Mouse (Mus musculus) spleen, adult 2 months (tissue): ENCODE measurements around the gene Cacnb3. TPM values are rescaled to one million over a fixed set of nuclear protein-coding genes. Genes with fewer than 3 reads are reported as not detected.
"Not testable (repeated sequence)": the region's sequence is repeated elsewhere in the genome, so short reads cannot be mapped to it uniquely, and the experiment has no call there.

Experiments
- DNase-seq, 2 experiments: peaks; one replicate each; pipeline versions ENCODE4 v3.0.0 to v3.0.0-alpha.2; 2012 to 2021; ENCODE audit warnings: low spot score in 2 of 2, low read depth in 1 of 2
- H3K27ac ChIP-seq: fragments of 200-500 bp; 2 replicates; pipeline ENCODE4 v1.5.1; 2012; ENCODE audit warnings: low read length, inconsistent platforms; ENCODE audit not compliant: insufficient read depth
- H3K27me3 ChIP-seq: fragments of 200-500 bp; 2 replicates; pipeline ENCODE4 v1.6.1; 2012; ENCODE audit warnings: mild to moderate bottlenecking, moderate library complexity, low read length, inconsistent platforms; ENCODE audit not compliant: control insufficient read depth, insufficient read depth
- H3K36me3 ChIP-seq: fragments of 200-500 bp; 2 replicates; pipeline ENCODE4 v1.6.1; 2012; ENCODE audit warnings: mild to moderate bottlenecking, low read length, inconsistent platforms; ENCODE audit not compliant: control insufficient read depth, insufficient read depth
- H3K4me1 ChIP-seq: fragments of 200-500 bp; 2 replicates; pipeline ENCODE4 v1.6.1; 2011; ENCODE audit warnings: inconsistent platforms; ENCODE audit not compliant: control insufficient read depth, insufficient read depth, insufficient read length
- H3K4me3 ChIP-seq: fragments of 200-500 bp; 2 replicates; pipeline ENCODE4 v1.5.1; 2011; ENCODE audit warnings: mild to moderate bottlenecking, inconsistent platforms; ENCODE audit not compliant: insufficient read depth, insufficient read length; ENCODE audit errors: extremely low read depth
- CTCF ChIP-seq: fragments of 200-500 bp; IDR thresholded peaks from 2 replicates; pipeline ENCODE4 v1.5.1; 2011; ENCODE audit warnings: mild to moderate bottlenecking, inconsistent platforms; ENCODE audit not compliant: insufficient read depth, insufficient read length, insufficient replicate concordance; ENCODE audit errors: extremely low read depth
- POLR2A ChIP-seq: fragments of 200-500 bp; IDR thresholded peaks from 2 replicates; pipeline ENCODE4 v1.6.1; 2011; ENCODE audit warnings: low read depth, low read length, inconsistent platforms
- WGBS: fragments of 180-500 bp; shearing (Covaris S2); methylation state at CpG from one replicate; pipeline ENCODE4 v1.1.7; 2018; 5-methylcytosine and 5-hydroxymethylcytosine counted together
- polyA plus RNA-seq: library from polyadenylated mRNA; depleted of rRNA; stranded (reverse); fragments of >200 nt; gene quantifications from 2 replicates; pipeline ENCODE4 v1.2.3, GENCODE M21; 2012; rRNA removed

Cacnb3 gene
- polyA plus RNA-seq = 22.4 and 31.0 TPM in 2 replicates

DNA sequence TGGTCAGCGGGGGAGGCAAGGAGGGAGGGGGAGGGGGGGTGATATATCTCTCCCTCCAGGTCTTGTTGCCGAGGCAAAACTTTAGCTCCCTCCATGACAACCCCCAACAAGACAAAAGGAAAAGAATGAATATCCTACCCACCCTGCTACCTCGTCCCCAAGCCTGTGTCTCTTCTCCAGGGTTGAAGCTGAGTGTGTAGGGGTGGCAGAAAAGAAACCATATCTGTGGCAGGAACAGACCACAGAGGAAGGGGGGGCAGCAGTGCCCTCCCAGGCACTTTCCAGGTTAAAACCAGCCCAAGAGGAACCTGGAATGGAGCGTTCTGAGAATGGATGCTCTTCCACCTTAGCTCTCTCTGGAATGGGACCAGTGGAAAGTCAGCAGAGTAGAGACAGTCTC is at the start of gene Cacnb3:
Gene Cacnb3, plus strand, starts transcription at position 301 of the 400 bp plus-strand sequence.
- Histone ChIP-seq H3K4me3 (no peak within 1 kb of the TSS), H3K4me1 (peaks cover 9% of the 10 kb centered on the region), H3K27ac (no peak within 1 kb of the TSS), H3K36me3 (no peaks in the 10 kb centered on the region), H3K27me3 (peaks cover 27% of the 10 kb centered on the region)
- 33% methylated on average over 4 of the region's 4 CpGs for WGBS
- no peak for DNase-seq
- TF ChIP-seq CTCF = no peak
- TF ChIP-seq POLR2A = no peak

DNA sequence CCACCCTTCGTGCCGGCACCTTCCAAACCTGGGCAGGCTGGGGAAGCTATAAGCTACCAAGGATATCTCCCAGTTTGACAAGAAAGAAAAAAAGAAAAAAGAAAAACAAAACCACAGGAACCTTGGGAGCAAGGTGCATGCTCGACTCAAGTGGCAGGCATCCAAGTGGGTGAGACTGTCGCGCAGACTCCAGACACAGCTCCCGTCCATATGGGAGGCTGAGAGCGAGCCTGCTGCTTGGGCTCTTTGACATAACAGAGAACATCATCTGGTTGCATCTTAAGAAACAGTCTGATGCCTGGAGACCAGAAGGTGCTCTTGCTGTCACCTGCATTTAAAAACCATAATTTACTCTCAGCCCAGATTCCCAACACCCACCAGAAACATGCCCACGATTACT is 48.2 kb upstream of the Cacnb3 start:
- no peak for TF ChIP-seq POLR2A
- TF ChIP-seq CTCF = no peak
- no peaks in the 10 kb centered on the region for H3K36me3 ChIP-seq
- no peaks in the 10 kb centered on the region for H3K4me1 ChIP-seq
- H3K27me3 ChIP-seq = no peaks in the 10 kb centered on the region
- no peak overlapping the region for H3K4me3 ChIP-seq
- no peak overlapping the region for H3K27ac ChIP-seq
- DNase-seq = no peak
- 74% methylated on average over 8 of the region's 8 CpGs for WGBS

DNA sequence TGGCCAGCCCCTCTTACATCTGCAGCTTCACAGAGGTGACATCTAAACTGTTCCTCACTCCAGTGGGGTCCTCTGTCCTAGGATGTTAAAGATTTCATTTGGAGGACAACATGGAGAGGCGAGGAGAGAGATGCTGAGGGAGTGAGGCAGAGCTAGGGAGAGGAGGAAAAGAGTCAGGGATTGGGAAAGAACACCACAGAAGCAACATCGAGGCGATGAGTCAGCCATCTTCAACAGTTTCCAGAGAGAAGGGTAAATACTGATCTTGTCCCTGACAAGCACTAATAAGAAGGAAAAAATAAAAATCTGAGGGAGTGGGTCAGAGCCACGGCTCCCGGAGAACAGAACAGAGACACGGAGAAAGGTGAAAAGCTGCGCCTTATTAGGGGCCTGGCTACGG is 47.6 kb upstream of the Cacnb3 start:
- DNase-seq = no peak
- 87% methylated on average over 8 of the region's 8 CpGs for WGBS
- no peak for TF ChIP-seq POLR2A
- TF ChIP-seq CTCF = no peak

DNA sequence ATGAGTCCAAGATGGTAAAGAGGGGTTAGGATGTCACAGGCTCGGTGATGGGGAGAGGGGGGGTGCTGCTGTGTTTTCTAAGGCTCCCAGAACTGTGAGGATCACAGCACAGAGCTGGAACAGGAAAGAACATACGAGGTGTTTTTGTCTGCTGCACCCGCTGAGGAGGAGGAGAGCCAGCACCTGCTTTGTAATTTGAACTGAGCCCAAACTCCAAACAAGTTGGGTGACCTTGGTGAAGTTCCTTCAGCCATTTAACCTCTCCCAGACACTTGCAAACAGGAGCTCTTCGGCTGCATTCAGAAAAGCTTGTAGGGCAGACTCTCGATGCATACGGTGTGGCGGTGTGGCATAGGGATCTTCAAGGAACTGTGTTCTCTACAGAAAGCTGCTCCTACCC is 45.2 kb upstream of the Cacnb3 start:
- no peak overlapping the region for H3K27ac ChIP-seq
- 79% methylated on average over 7 of the region's 7 CpGs for WGBS
- TF ChIP-seq CTCF = no peak
- TF ChIP-seq POLR2A = no peak
- no peaks in the 10 kb centered on the region for H3K4me1 ChIP-seq
- DNase-seq = no peak
- H3K27me3 ChIP-seq = no peaks in the 10 kb centered on the region
- no peak overlapping the region for H3K4me3 ChIP-seq
- no peaks in the 10 kb centered on the region for H3K36me3 ChIP-seq

More for the DNA sequence above, 47.6 kb upstream of the Cacnb3 start:
- Histone ChIP-seq H3K27me3 (no peaks in the 10 kb centered on the region), H3K4me1 (no peaks in the 10 kb centered on the region), H3K4me3 (no peak overlapping the region), H3K27ac (no peak overlapping the region), H3K36me3 (no peaks in the 10 kb centered on the region)

DNA sequence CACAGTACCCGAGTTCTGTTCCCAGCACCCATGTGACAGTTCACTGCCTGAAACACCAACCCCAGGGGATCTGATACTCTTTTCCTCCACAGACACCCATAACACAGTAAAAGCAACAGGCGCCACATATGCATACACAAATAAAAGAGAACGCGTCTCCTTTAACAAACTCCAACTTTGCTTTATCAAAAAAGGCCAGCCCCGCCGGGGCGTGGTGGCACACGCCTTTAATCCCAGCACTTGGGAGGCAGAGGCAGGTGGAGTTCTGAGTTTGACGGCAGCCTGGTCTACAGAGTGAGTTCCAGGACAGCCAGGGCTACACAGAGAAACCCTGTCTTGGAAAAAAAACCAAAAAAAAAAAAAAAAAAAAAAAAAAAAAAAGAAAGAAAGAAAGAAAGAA is 44.5 kb upstream of the Cacnb3 start:
- H3K4me3 ChIP-seq, H3K4me1 ChIP-seq, H3K27ac ChIP-seq, H3K36me3 ChIP-seq, H3K27me3 ChIP-seq, DNase-seq: not testable (repeated sequence)
- WGBS = 71% methylated on average over 9 of the region's 9 CpGs

DNA sequence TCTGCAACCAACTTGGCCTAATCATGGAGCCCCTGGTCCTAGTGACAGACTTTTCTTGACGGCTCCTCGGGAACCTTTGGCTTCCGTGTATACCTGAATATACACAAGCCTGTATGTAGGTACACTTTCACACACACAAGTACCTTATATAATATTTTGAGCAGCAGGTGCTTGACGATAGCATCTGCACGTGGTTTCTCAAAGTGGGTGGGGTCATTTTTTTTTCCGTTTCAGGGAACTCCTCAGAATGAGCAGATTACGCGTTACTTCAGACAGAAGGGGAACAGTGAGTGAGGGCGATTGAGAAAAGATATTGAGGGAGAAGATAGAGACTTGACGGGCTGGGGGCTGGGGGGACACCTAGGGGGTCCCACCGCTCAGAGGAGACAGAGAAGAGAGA is 42.9 kb upstream of the Cacnb3 start:
- no peak overlapping the region for H3K27ac ChIP-seq
- H3K27me3 ChIP-seq = no peaks in the 10 kb centered on the region
- DNase-seq = no peak
- no peak overlapping the region for H3K4me3 ChIP-seq
- no peaks in the 10 kb centered on the region for H3K36me3 ChIP-seq
- no peak for TF ChIP-seq CTCF
- no peak for TF ChIP-seq POLR2A
- WGBS = 52% methylated on average over 11 of the region's 11 CpGs
- H3K4me1 ChIP-seq = no peaks in the 10 kb centered on the region

DNA sequence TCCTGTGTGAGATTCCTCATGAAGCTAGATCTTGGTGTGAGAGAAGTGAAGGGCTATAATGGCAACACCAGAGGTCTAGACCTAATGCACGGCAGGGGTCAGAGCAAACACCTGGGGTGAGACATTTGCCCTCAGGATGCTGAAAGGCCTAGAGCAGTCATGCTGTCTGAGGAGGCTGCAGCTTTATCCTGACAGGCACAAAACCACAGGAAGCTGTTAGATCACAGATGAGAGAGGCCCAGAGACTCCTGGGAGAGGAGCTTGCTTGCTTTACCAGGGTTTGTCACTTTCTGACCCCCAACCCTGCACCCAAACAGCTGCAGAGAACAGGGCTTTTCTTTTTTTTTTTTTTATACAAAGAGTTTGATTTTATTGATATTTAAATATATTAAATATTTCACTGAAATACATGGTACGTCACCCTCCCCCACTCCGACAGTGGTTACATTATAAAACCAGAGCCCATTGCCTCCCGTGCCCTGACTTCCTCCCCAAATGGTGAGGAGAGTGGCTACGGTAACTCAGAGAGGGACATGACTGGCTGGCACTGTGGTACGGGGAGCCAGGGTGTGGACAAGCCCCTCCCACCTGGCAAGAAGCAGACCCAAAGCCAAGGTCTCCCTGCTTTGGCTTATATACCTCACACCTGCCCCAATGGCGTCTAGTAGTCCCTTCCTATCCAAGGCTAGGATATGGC is 40.9 kb upstream of the Cacnb3 start:
- WGBS = 18% methylated on average over 7 of the region's 7 CpGs
- H3K4me1 ChIP-seq = no peaks in the 10 kb centered on the region
- H3K36me3 ChIP-seq = no peaks in the 10 kb centered on the region
- H3K4me3 ChIP-seq = no peak overlapping the region
- no peaks in the 10 kb centered on the region for H3K27me3 ChIP-seq
- no peak for DNase-seq
- no peak overlapping the region for H3K27ac ChIP-seq
- TF ChIP-seq CTCF (no peak), POLR2A (no peak)
